8 mouse cellular contexts compared by ENCODE assay signal in the genomic region with DNA sequence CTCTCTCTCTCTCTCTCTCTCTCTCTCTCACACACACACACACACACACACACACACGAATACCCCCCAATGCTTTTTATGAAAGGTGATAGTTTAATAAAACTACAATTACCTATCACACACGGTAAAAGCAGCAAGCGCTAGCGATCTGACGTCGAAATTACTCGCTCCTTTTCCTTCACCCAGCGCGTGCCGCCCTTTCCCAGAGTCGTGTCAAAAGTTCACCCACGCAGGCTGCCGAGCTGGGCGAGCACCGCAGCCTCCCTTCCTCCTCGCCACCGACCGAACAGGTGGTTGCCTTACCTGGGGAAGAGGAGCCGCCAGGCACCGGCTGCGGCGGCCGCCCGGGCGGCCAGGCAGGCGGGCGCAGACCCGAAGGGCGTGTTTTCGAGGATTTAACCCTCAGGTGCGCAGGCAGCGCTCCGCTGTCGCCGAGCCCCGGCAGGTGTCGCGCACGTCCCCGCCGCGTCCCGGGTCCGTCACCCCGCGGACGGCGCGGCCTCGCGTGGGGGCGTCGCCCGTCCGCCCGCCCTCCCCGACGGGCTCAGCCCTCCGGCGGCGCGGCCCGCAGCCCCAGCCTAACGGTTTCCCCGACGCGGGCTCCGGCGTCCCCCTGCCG. TPM values are rescaled to one million over a fixed set of nuclear protein-coding genes. Genes with fewer than 3 reads are reported as not detected.
A peak's percentile ranks its signal among the peaks of the same experiment; 100 is the strongest.
DNase-seq lines count a peak whose midpoint lies in the region; ATAC-seq and TF ChIP-seq lines count a peak whose summit lies in the region.

No protein-coding gene starts in this region.

- no peaks in the 10 kb centered on the region for H3K27me3 ChIP-seq in cerebellum, adult 2 months (ENCODE audit: control insufficient read depth, insufficient read depth, low read length)
- peaks cover 6% of the 10 kb centered on the region; the same call in 1 of the 2 replicates for H3K27me3 ChIP-seq in forebrain, embryonic 15.5 days
- no peaks in the 10 kb centered on the region for H3K27me3 ChIP-seq in splenic B cell, adult 2 months (ENCODE audit: control insufficient read depth, insufficient read depth, low read length, poor library complexity, severe bottlenecking)

- no peak for TF ChIP-seq POLR2A in cerebellum, adult 2 months (IDR thresholded peaks at IDR 0.05; ENCODE audit: borderline replicate concordance, insufficient read depth, low read length)

- no peaks in the 10 kb centered on the region for H3K36me3 ChIP-seq in forebrain, embryonic 15.5 days
- H3K36me3 ChIP-seq in splenic B cell, adult 2 months (ENCODE audit: control insufficient read depth, insufficient read depth, low read length, poor library complexity, severe bottlenecking): no peaks in the 10 kb centered on the region

- no peaks in the 10 kb centered on the region for H3K4me1 ChIP-seq in cerebellum, adult 2 months (ENCODE audit: control insufficient read depth, insufficient read depth, low read length)
- peaks cover 21% of the 10 kb centered on the region for H3K4me1 ChIP-seq in forebrain, embryonic 15.5 days

- H3K9ac ChIP-seq in forebrain, embryonic 15.5 days (replicated peaks): peak overlapping the region; percentile 90

- 1% methylated on average over 65 of the region's 70 CpGs for WGBS in cerebellum, adult 2 months
- under 1% methylated on average over 68 of the region's 70 CpGs for WGBS in forebrain, embryonic 15.5 days

- peak overlapping the region; percentile 70 for H3K4me3 ChIP-seq in cerebellum, adult 2 months (replicated peaks; ENCODE audit: insufficient read depth, low read depth, low read length)
- H3K4me3 ChIP-seq in forebrain, embryonic 15.5 days: peak overlapping the region; percentile 97

- no peaks in the 10 kb centered on the region for H3K9me3 ChIP-seq in forebrain, embryonic 15.5 days

- ATAC-seq in forebrain, embryonic 15.5 days (replicated peaks): no peak; the same call in 1 of the 2 replicates
- peak; percentile 17 for ATAC-seq in megakaryocyte progenitor cell, adult 5-6 weeks (replicated peaks; ENCODE audit: poor library complexity)

- peak overlapping the region; percentile 73 for H3K4me2 ChIP-seq in forebrain, embryonic 15.5 days (replicated peaks)

- peak; percentile 46 to 52 for DNase-seq in cerebellum, adult 2 months
- DNase-seq in cerebellum, postnatal 14 days: no peak
- DNase-seq in right cerebral cortex, postnatal 36 days (ENCODE audit: low spot score in 2 of 2): peak; percentile 5 to 32
- no peak for DNase-seq in right cerebral cortex, postnatal 25 days
- peak; percentile 56 to 77 for DNase-seq in kidney, postnatal 36 days
- peak; percentile 80 for DNase-seq in splenic B cell, adult 2 months (ENCODE audit: low read depth, low spot score)

- no peak overlapping the region for H3K27ac ChIP-seq in cerebellum, adult 2 months (ENCODE audit: insufficient read depth, low read length)
- peak overlapping the region; percentile 92 for H3K27ac ChIP-seq in forebrain, embryonic 15.5 days (replicated peaks)

- TF ChIP-seq CTCF in cerebellum, adult 2 months (IDR thresholded peaks at IDR 0.05; ENCODE audit: borderline replicate concordance, insufficient read depth, low read depth, low read length): no peak

RNA-seq across cellular contexts. Expression of a gene that starts 0.6 kb away (rescaled TPM):
- 20.0 and 20.6 TPM in 2 replicates for polyA plus RNA-seq in cerebellum, adult 2 months (2012; rRNA removed)
- polyA plus RNA-seq in forebrain, embryonic 15.5 days (2015; fragmentation: Nextera tagmentation; extraction: Ambion mirVana): 44.8 and 47.3 TPM in 2 replicates
- total RNA-seq in megakaryocyte progenitor cell, adult 5-6 weeks (2015): 48.9 and 52.9 TPM in 2 replicates
- 36.0 and 56.3 TPM in 2 replicates for total RNA-seq in megakaryocyte progenitor cell, adult 5-6 weeks (2017)

Comparison
In these comparisons a context has a peak if more than half of its experiments do, and no peak if none do; other contexts are left out.
1. DNase-seq: peak in cerebellum, adult 2 months (2 of 2), right cerebral cortex, postnatal 36 days (2 of 2), kidney, postnatal 36 days (2 of 2) and splenic B cell, adult 2 months (single experiment); none in cerebellum, postnatal 14 days (0 of 2) and right cerebral cortex, postnatal 25 days (single experiment).